Mouse (Mus musculus) v-Abl transformed pro-B cells (cell line): Measurements from ENCODE around the gene Ltbr.

Source experiments
- in situ Hi-C, 2 experiments: fragments of 400-800 bp; cut with MboI; formaldehyde crosslinking; loops; one replicate each; pipeline ENCODE4 v1.15.1; 2025; ENCODE audit not compliant: unreplicated experiment in 2 of 2

Ltbr gene

DNA sequence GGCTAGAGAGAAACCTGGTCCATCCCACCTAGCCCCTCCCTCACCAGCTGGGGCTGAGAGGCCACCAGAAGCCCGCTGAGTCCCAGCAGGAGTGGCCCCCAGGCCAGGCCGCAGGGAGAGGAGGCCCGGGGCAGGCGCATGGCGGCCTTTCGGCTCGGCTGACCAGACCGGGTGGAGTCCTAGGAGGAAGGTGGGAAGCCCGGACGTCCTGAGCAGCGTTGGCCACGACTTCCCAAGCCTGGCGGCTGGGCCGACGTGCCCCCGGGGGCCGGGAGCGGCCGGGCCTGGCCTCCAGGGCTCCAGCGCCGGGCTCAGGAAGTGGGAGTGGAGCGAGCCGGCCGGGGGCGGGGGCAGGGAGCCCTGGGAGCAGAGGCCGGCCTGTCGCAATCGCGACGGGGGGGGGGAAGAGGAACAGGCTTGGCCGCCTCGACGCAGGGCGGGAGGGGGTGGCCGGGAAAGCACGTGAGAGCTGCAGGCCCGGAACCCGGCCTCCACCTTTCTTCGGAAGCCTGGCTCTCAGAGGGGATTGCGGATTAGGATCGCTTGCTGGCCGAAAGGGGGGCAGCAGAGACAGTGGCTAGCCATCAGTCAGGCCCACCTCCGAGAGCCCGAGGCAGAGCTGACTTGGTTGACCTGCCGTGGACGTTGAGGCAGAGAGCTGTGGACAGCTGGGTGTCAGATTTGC is at the start of gene Ltbr:
Ltbr (minus strand) TSS at position 340 of the 685 bp plus-strand sequence.
- in situ Hi-C loops: no loop called here

DNA sequence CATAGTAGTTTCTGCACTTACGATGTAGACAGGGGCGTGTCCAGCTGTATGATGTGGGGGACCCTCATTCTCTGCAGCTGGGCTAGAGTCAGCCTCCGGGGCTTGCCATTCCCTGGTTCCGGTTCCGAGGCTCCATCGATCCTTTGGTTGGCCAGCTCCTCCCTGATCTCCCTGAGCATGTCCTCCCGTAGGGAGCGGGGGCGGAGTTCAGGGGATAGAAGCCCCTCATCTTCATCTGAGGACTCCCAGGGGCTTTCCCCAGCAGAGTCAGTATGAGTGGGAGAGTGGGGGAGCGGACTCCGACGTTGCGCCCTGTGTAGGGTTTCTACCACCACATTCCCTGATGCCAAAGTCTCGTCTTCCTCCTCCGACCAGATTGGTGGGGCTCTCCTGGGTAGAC is 49.3 kb upstream of the Ltbr start:
- in situ Hi-C loops: no loop called here

DNA sequence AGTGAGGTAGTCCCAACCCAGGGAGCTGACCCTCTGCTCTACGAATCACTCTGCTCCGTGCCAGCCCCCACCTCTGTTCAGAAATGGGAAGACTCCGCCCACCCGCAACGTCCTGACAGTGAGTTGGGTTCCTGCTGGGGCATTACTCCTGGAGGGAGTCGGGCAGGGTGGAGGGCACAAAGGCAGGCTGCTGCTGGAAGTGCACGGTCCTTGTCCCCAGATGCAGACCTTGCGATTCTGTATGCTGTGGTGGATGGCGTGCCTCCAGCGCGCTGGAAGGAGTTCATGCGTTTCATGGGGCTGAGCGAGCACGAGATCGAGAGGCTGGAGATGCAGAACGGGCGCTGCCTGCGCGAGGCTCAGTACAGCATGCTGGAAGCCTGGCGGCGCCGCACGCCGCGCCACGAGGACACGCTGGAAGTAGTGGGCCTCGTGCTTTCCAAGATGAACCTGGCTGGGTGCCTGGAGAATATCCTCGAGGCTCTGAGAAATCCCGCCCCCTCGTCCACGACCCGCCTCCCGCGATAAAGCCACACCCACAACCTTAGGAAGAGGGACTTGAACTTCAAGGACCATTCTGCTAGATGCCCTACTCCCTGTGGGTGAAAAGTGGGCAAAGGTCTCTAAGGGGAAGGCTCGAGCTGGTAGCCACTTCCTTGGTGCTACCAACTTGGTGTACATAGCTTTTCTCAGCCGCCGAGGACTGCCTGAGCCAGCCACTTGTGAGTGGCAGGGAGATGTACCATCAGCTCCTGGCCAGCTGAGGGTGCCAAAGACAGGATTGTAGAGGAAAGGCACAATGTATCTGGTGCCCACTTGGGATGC is 48.0 kb upstream of the Ltbr start:
- in situ Hi-C loops: no loop called here

DNA sequence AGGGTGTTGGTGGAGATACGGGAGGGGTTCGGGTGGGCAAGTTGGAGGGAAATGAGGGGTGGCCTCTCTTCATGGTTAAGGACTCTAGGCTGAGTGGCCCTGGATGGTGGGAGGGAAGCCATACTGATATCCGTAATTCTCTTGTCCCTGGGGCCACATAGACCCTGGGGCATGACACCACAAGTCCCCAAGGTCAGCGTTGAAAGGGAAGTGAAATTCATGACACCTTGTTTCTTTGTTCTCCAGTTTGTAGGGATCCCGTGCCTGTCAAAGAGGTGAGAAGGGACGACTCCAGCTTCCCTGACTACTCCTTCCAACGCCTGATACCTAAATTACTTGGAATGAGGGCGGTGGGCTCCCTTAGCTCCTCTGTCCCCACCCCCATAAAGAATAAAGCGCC is 47.2 kb upstream of the Ltbr start:
- in situ Hi-C loops: no loop called here

DNA sequence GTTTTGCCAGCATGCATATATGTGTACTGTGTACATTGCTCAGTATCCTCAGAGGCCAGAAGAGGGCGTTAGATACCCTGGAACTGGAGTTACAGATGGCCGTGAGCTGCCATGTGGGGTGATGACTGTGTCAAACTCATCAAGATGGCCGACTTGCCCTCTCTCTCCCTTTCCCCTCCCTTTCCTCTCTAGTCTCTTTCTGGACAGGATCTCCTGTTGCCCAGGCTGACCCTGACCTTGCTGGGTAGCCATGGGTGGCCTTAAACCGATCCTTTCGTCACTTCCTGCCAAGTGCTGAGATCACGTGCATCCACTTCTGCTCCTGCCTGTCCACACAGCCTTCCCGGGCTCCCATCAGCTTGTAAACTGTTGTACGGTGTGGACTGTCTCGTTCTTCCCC is 46.3 kb upstream of the Ltbr start:
- in situ Hi-C loops: no loop called here

DNA sequence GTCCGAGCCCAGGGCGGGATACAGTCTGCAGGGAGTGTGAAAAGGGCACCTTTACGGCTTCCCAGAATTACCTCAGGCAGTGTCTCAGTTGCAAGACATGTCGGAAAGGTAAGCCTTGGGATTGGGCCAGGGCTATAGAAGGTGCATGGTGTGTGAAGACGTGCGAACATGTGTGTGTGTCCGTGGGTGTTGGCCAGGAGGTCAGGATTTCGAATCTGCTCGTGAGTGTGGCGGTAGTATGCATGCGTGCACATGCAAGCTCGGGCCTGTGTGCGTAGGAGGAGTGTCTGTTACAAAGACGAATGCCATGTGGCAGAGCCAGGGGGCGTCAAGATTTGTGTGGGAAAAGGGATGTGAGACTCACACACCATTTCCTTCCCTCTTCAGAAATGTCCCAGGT is 43.6 kb upstream of the Ltbr start:
- in situ Hi-C loops: no loop called here

DNA sequence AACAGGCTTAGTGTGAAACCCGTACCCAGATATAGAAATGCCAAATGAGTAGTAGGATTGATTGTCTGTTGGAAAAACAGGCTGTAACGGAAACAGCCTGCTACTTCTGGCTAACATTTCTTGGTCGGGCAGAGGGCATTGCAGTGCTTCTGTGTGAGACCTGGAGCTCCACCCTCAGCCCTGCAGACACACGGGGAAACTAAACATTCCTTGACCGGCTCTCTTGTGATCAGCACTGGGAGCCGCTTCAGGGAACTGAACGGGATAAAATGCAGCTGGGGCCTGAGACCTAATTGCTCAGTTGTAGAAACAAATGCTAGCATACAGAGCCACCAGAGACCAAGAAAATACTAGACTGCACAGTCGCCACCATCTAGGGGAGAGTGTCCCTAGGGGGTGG is 42.6 kb upstream of the Ltbr start:
- in situ Hi-C loops: no loop called here

DNA sequence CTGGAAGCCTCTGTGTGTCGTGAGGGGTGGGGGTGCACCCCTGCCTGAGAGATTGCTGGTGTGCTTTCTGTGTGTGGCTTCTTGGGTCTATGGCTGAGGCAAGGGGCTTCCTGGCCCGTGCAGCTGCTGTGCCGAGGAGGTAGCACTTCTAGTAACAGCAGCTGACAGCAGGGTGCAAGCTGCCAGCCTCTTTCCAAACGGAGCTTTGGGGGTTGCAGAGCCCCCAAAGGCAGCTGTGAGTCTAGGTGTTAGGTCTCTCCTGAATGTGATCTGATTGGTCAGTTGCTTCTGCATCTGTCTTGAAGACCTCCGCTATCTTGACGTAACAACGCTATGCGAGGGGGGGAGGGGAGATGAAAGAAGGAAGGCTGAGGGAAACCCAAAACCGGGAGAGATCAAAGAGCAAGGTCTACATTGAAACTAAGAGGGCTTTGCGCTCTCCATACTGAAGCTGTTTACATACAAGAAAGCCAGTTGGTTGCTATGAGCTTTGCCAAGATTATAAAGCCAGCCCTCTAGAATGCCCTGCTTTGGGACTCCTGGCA is 41.6 kb upstream of the Ltbr start:
- in situ Hi-C loops: no loop called here

DNA sequence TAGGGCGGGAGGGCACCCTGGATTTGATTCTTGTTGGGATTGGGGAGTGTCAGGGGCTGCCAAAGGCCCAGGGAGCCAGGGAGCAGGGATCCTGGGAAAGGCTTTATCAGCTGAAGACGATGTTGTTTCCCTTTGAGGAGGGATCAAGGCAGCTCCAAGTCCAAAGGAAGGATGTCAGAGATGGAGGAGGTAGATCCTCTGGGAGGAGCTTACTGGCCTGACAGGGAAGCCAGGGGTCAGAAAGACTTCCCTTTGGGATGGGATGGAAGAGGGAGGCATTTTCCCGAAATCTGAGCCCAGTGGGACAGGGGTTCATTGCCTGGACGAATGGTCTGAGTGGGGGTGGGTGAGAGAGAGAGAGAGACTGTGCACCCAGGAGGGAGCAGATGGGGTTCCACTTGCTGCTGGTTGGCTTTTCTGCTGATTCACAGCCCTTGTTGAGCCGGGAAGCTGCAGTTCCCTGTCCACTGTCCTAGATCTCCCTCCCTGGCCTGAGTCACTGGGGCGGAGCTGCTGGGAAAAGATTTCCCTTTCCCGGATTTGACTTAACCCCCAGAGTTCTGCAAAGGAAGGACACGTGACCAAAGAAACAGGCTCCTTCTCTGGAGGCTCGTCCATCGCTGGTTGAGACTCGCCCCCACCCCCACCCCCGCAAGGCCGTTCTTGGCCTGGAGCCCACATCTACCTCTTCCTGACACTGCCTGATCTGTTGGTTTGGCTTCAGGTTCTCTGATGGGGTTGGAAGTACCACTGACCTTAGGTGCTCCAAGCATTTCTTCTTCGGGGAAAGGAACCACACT is 40.9 kb upstream of the Ltbr start:
- in situ Hi-C loops: no loop called here

DNA sequence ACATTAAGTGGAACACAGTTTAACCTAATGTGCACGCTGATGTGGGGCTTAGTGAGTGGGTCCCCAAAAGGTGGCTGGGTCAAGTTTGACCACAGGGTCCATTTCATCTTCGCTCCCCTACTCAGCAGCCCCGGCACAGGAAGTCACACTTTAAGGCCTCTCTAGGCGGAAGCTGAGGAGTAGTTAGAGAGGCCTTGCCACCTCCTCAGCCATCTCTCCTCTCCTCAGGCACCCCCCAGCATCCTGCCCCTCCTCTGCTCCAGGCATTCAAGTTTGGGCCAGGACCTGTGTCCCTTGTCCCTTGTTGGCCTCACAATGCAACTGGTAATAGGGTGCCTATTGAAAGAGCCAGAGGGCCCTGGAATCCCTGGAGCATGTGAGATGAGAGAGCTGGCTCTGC is 40.0 kb upstream of the Ltbr start:
- in situ Hi-C loops: no loop called here

DNA sequence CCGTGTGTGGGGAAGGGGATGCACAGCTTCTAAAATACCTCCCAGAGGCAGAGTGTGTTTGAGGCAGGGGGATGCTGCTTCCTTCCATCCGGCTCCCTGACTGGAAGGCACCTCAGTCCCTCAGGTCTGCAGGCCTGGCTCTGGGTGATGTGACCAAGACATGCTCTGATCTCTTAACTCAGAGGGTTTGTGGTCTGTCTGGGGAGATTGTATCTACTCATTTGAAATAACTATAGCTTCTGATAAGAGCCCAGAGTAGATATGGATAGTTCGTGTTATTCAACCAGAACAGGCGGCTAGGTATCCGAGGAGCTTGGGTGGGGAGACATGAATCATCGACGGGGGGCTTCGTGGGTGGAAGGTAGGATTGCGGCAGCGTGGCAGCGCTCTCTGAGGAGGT is 39.5 kb upstream of the Ltbr start:
- in situ Hi-C loops: no loop called here

DNA sequence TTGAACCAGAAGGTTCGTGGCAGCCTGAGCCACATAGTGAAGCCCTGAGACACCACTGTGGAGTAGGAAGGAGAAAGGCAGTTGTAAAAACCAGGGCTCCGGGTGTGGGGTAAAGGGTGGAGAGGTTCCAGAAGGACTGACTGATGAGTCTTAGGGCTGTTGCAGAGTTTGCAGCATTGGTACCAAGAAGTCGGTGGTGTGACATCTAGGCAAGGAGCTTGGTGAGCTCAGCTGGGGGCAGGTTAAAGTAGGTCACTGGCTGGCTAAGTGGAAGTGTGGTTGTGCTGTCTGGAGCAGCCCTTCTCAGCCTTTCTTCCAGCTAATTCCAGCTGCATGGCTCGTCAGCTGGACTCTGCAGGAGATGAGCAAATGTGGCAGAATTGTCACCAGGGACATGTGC is 39.1 kb upstream of the Ltbr start:
- in situ Hi-C loops: no loop called here

DNA sequence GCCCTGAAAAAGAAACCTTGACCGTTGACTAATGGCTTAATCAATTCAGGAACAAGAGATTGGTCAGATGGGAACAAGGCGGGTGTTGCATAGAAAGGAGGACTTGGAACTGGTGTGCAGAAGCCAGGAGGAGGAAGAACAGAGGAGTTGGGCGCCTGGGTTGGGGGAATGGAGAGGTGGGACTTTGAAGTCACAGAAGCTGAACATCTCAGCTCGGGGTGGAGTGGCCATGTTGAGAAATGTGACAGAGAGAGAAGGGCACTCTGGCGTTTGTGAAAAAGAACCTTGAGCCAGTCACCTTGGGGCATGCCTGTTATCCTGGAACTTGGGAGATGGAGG is 38.3 kb upstream of the Ltbr start:
- in situ Hi-C loops: no loop called here

DNA sequence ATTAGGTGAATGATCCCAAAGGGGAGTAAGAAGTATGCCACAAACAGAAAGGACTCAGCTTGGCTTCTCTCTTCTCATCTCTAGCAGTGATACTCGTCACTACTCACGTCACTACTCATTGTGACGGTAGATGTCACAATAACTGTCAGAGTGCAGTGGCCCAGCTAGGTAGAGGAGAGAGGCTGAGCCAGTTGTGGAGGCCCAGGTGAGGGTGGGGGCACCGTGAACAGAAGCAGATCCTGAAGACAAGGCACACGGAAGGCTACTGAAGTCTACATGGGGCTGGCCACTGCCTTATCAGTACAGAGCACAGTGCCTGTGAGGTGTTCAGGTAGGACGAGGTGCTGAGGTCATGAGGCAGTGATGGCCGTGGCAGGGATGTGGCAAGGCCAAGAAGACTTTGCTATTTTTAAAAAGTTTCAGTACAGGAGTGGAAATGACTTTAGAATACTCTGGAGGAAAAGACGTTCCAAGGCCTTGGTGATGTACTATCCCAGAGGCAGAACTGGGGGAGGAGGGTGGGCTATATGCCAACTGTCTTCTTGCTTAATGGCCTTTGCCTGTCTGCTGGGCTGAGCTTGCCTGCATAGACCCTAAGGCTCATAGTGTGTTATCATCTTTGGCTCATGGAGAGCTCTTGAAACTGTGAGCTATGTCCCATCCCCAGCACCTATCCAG is 37.8 kb upstream of the Ltbr start:
- in situ Hi-C loops: no loop called here

DNA sequence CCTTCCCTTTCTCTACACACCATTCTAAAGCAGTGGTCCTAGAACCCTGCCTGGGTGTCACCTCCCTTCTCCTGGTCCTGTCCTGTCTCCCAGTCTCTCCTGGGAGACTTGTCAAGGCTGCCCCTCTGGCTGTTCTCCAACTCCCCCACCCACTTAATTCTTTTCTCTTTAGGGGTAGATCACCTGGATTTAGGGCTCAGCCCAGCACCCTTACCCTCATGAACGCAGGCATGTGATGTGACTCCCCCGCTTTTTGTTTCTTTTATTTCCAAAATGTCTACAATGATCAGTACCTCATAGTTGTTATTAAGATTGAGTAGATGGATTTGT is 37.3 kb upstream of the Ltbr start:
- in situ Hi-C loops: no loop called here

DNA sequence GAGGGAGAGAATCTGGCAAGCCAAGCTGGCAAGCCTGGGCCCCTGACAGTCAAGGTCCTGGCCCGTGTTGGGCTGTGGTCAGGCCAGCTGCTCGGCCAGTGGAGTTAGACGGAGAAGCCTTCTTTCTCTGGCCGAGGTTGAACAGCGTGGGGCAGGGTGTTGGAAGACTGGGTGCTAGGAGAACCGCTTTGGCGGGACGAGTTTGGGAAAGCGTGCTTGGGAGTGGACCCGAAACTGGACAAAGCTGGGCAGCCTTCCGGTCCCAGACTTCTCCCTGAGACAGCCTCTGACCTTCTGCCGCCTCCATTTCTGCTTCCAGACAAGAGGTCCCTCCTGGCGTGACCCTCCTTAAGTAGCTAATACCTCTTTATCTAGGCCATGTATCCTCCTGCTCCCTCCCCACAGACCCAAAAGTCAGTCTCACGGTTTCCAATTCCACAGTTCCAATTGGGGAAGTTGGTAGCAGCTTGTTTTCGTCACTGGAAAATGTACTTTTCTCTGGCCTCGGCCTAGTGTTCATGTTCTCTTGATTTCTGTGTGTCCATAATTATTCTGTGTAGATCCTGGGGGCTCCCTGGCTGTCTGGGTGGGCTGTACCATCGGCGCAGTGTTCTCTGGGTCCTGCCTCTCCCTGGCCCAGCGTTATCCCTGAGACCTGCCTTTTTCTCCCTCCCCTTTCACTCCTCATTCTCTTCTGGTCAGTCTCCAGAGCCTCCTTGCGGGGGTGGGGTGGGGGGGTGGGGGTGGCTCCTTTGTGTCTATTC is 36.7 kb upstream of the Ltbr start:
- in situ Hi-C loops: no loop called here

DNA sequence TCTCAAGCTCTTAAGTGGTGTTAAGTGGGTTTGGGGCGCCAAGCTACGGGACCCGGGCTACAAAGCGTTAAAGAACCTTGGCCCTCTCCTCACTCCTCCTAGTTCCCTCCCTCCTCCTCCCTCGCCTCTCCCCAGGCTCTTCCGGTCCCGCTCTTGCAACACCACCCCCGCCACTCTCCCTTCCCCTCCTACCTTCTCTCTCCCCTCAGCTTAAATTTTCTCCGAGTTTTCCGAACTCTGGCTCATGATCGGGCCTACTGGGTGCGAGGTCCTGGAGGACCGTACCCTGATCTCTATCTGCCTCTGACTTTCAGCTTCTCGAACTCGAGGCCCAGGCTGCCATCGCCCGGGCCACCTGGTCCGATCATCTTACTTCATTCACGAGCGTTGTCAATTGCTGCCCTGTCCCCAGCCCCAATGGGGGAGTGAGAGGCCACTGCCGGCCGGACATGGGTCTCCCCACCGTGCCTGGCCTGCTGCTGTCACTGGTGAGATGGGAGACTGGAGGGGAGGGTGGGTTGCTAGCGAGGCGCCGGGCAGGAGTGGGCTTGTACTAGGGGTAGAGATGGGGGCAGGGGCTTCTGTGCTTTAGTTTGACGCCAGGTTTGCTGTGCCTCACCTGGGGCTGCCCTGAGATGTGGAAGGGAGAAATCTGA is 36.0 kb upstream of the Ltbr start:
- in situ Hi-C loops: no loop called here

DNA sequence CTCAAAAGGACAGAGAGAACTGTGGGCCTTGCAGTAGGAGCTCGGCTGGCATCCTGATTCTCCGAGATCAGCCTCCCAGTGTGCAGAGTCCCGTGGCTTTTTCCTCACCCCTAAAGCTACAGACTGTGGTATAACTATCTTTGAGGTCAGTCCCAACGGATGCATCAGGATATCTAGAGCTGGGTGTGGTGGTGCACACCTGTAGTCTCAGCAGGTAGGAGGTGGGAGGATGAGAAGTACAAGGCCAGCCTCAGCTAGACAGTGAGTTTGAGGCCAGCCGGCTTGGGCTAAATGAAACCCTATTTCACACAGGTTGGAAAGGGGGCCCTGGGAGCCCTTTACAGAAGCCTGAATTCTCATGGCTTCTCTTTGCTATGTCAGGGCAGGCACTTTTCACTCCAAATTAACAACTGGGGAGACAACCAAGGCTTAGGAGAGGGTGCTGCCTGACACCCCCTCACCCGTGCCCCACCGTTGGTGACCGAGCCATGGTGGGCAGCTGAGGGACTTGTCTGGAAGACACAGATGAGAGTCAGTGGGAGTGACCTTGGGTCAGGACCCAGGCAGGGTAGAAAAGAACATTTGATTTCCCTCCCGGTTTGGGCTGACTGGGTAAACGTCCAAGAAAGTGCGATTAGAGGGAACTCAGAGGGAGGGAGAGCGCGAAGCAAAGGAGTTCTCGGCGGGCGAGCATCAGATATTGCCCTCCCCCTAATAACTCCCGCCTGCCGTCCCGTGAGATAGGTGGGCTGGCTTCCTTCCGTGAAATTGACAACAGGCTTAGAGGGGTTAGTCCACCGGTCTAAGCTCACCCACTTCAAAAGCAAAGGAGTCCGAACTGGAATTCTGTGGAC is 35.3 kb upstream of the Ltbr start, which contains the start of gene Tnfrsf1a:
Tnfrsf1a (plus strand) TSS at position 642 of the 854 bp plus-strand sequence.
- in situ Hi-C loops: no loop called here

DNA sequence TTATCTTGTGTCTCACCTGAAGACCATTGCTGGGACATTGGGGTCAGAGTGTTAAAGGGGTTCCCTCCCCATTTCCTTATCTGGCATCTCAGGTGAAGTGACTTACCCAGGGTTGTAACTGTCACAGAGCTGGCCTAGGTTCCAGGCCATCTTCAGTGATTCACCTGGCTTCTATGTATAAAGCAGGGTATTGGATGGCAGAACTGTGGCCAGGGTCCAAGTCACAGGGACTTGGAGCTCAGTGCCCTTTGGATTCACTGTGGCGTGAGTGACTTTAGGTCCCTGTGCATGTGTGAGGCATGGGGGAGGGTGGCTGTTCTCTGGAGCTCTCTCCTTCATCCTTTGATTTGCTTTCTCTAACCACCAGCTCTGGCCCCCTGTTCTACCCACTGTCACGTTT is 32.3 kb upstream of the Ltbr start:
- in situ Hi-C loops: no loop called here
